Mouse (Mus musculus) intestine, embryonic 14.5 days (tissue): ENCODE results near the gene BC030870. TPM values are rescaled to one million over a fixed set of nuclear protein-coding genes. Genes with fewer than 3 reads are reported as not detected.
A peak's percentile ranks its signal among the peaks of the same experiment; 100 is the strongest.

ENCODE experiments used
- ATAC-seq: fragments of 200-750 bp; cut with Nextera tagmentation; replicated peaks from 2 replicates; pipeline ENCODE4 v1.8.0; 2017; ENCODE audit warnings: low read depth, moderate number of reproducible peaks, moderate TSS enrichment, moderate library complexity; ENCODE audit not compliant: low FRiP score, low TSS enrichment
- DNase-seq: peaks from one replicate; pipeline ENCODE4 v3.0.0-alpha.2; 2018; ENCODE audit warnings: low spot score
- H3K27ac ChIP-seq: fragments of 300-500 bp; sonication (generic); 2 replicates; pipeline ENCODE4 v1.5.1; 2014; ENCODE audit warnings: low read depth, mild to moderate bottlenecking, control low read depth
- H3K27me3 ChIP-seq: fragments of 300-500 bp; sonication (generic); replicated peaks from 2 replicates; pipeline ENCODE4 v1.6.1; 2014; ENCODE audit warnings: low read length, control low read depth; ENCODE audit not compliant: control insufficient read depth, insufficient read depth
- H3K36me3 ChIP-seq: fragments of 300-500 bp; sonication (generic); 2 replicates; pipeline ENCODE4 v1.6.1; 2014; ENCODE audit warnings: low read length, control low read depth; ENCODE audit not compliant: control insufficient read depth, insufficient read depth
- H3K4me1 ChIP-seq: fragments of 300-500 bp; sonication (generic); replicated peaks from 2 replicates; pipeline ENCODE4 v1.6.1; 2014; ENCODE audit warnings: low read length, control low read depth, mixed read lengths; ENCODE audit not compliant: control insufficient read depth, insufficient read depth
- H3K4me2 ChIP-seq: fragments of 300-500 bp; sonication (generic); 2 replicates; pipeline ENCODE4 v1.6.1; 2014; ENCODE audit warnings: low read length
- H3K4me3 ChIP-seq: fragments of 300-500 bp; sonication (generic); 2 replicates; pipeline ENCODE4 v1.5.1; 2014; ENCODE audit warnings: low read depth, low read length, control low read depth, mixed read lengths
- H3K9ac ChIP-seq: fragments of 300-500 bp; sonication (generic); 2 replicates; pipeline ENCODE4 v1.6.1; 2014; ENCODE audit warnings: mild to moderate bottlenecking, low read length
- H3K9me3 ChIP-seq: fragments of 300-500 bp; sonication (generic); 2 replicates; pipeline ENCODE4 v1.6.1; 2016; ENCODE audit warnings: low read length, control low read depth; ENCODE audit not compliant: control insufficient read depth
- WGBS: fragments of 180-500 bp; shearing (Covaris S2); extraction: QIAGEN DNeasy Blood & Tissue Kit; methylation state at CpG from one replicate; pipeline ENCODE4 v1.1.7; 2014; 5-methylcytosine and 5-hydroxymethylcytosine counted together
- polyA plus RNA-seq: library from polyadenylated mRNA; unstranded; fragments of >200 nt; fragmentation: Nextera tagmentation; extraction: Ambion mirVana; gene quantifications from 2 replicates; pipeline ENCODE4 v1.2.1, GENCODE M21; 2014

The BC030870 gene
- polyA plus RNA-seq, 1 experiment from 2014 or later: 14.3 TPM

DNA sequence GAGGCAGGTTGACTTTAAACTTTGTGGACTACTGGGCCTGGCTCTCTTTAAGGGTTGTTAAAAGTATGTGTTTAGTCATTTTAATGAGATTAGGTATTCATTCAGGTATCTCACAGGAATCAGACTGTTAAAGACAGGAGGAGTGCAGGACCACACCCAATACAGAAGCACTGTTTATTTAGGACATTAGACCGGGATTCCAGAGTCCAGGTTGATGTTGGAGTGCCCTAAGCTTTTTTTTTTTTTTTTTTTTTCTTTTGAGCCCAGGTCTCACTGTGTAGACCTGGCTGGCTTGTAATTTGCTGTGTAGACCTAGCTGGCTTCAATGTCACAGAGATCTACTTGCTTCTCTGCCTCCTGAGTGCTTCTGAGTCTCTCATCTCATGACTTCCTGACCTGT lies 3.3 kb downstream of the BC030870 start:
- H3K9ac ChIP-seq: no peak overlapping the region
- DNase-seq (no peak), ATAC-seq (no peak)
- H3K4me1 ChIP-seq: no peaks in the 10 kb centered on the region; the same call in 1 of the 2 replicates
- WGBS: 47% methylated on average over 1 of the region's 1 CpGs
- no peak overlapping the region for H3K4me3 ChIP-seq
- no peaks in the 10 kb centered on the region for H3K36me3 ChIP-seq
- no peaks in the 10 kb centered on the region for H3K9me3 ChIP-seq
- no peak overlapping the region for H3K4me2 ChIP-seq
- no peak overlapping the region for H3K27ac ChIP-seq
- H3K27me3 ChIP-seq: no peaks in the 10 kb centered on the region

DNA sequence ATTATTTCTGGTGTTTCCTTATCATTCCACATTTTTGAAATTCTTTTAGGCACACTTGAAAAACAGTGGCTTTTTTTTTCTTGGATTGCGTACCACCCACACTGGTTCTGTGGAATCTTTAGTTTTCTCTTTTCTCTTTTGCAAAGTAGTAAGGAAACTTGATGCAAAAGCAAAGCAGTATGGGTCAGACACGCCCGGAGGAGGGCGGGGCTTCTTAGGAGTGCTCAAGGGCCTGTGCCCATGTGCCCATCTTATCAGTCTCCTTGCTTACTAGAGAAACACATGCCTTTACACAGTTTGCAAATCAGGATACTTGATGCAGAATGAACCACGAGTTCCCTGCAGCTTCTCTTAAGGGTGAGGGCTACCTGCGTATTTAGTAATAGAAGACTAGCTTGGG lies 17.3 kb downstream of the BC030870 start:
- Histone ChIP-seq H3K36me3 (no peaks in the 10 kb centered on the region), H3K9me3 (no peaks in the 10 kb centered on the region), H3K9ac (no peak overlapping the region), H3K27ac (no peak overlapping the region), H3K4me1 (no peaks in the 10 kb centered on the region), H3K4me3 (no peak overlapping the region), H3K4me2 (no peak overlapping the region), H3K27me3 (no peaks in the 10 kb centered on the region)
- WGBS: 73% methylated on average over 6 of the region's 6 CpGs
- DNase-seq (no peak), ATAC-seq (no peak)

DNA sequence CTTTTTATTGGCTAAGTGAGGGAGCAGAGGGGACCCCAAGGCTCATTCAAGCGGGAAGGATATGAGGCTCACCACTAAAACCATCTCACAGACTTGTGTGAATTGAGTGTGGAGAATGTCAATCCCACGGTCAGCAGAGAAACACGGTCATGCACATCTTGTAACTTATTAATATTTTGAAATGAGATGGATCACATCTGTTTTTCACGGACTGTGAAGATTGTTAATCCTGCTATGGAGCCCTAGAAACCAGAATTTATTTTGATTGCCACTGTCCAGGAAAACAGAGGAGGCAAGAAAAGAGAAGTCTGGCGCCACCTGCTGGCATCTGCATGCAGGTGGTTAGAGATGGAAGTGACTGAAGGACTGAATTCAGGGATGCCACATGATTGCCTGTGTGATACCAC lies 19.1 kb downstream of the BC030870 start:
- no peaks in the 10 kb centered on the region for H3K4me1 ChIP-seq
- DNase-seq: peak; percentile 91
- H3K9me3 ChIP-seq: no peaks in the 10 kb centered on the region
- no peak overlapping the region for H3K4me2 ChIP-seq
- no peak overlapping the region for H3K9ac ChIP-seq
- no peaks in the 10 kb centered on the region for H3K27me3 ChIP-seq
- no peaks in the 10 kb centered on the region for H3K36me3 ChIP-seq
- H3K27ac ChIP-seq: no peak overlapping the region
- WGBS: 37% methylated on average over 5 of the region's 5 CpGs
- H3K4me3 ChIP-seq: no peak overlapping the region
- no peak for ATAC-seq

DNA sequence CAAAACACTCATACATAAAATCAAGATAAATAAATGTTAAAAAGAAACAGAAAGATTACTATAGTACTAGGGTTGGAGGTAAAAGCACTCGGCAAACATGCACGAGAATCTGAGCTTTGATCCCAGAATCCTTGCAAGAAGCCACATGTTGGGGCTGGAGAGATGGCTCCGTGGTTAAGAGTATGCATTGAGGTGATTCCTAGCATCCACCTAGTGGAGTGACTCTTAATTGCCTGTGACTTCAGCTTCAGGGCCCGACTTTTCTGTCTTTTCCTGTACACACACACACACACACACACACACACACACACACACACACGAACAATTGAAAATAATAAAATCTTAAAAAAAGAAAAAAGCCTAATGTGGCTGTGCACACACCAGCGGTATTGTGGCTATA lies 20.4 kb downstream of the BC030870 start:
- Histone ChIP-seq H3K9me3 (no peaks in the 10 kb centered on the region), H3K4me2 (no peak overlapping the region), H3K4me3 (no peak overlapping the region), H3K4me1 (no peaks in the 10 kb centered on the region), H3K27ac (no peak overlapping the region), H3K27me3 (no peaks in the 10 kb centered on the region), H3K36me3 (no peaks in the 10 kb centered on the region), H3K9ac (no peak overlapping the region)
- 69% methylated on average over 6 of the region's 6 CpGs for WGBS
- ATAC-seq: no peak
- no peak for DNase-seq

DNA sequence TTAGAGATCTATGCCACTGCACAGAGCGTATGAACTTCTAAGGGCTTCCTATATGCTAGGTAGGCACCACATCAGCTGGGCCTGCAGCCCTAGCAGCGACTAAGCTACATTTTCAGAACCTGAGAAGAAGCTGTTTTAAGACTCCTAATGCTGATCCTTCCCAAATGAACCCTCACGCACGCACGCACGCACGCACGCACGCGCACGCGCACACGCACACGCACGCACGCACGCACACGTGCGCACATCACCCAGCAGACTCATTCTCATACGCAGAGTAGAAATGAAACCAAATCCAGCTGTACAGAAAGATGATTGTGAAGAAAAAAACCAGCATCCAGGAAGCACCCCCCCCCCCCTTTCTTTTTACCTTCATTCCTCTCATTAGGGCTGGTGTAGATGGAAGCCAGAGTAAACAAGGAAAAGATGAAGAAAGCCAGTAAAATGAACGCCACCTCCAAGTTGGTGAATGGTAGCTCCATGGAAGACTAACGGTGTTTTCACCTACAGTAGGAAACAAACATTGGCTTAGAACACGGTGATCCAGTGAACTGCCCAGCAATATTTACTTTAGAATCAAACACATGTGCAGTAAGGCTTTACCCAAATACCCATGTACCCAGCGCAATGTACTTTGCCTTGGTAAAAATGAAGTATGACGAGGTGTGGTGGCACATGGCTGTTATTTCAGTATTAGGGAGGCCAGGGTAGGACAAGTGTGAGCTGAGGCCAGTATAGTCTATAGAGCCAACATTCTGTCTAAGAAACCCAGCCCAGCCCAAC lies 21.2 kb downstream of the BC030870 start:
- no peak for ATAC-seq
- H3K4me2 ChIP-seq: no peak overlapping the region

DNA sequence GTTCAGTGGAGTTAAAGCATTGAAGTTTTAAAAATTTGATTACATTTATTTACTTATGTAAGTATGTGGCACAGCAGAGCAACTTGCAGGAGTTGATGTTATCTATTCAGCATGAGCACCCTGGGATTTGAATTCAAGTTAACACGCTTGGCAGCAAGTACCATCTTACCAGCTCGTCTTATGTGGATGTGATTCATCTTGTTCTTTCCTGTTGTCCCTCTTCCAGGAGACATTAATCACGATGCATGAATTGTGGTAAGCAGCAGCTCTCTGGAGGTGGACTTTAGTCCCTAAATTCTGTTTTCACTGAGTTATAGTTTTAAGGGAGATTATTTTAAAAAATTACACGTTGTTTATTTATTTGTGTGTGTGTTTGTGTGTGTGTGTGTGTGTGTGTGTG lies 25.3 kb downstream of the BC030870 start:
- Histone ChIP-seq H3K27ac (no peak overlapping the region), H3K9ac (no peak overlapping the region), H3K9me3 (no peaks in the 10 kb centered on the region), H3K27me3 (no peaks in the 10 kb centered on the region), H3K36me3 (no peaks in the 10 kb centered on the region), H3K4me3 (no peak overlapping the region), H3K4me1 (no peaks in the 10 kb centered on the region), H3K4me2 (no peak overlapping the region)
- ATAC-seq: no peak
- 65% methylated on average over 4 of the region's 4 CpGs for WGBS
- DNase-seq: no peak

More for the DNA sequence above, 21.2 kb downstream of the BC030870 start:
- no peaks in the 10 kb centered on the region for H3K4me1 ChIP-seq
- no peaks in the 10 kb centered on the region for H3K9me3 ChIP-seq
- 91% methylated on average over 25 of the region's 25 CpGs for WGBS
- H3K36me3 ChIP-seq: no peaks in the 10 kb centered on the region
- H3K27me3 ChIP-seq: no peaks in the 10 kb centered on the region
- no peak overlapping the region for H3K9ac ChIP-seq
- H3K27ac ChIP-seq: no peak overlapping the region
- H3K4me3 ChIP-seq: no peak overlapping the region
- no peak for DNase-seq

DNA sequence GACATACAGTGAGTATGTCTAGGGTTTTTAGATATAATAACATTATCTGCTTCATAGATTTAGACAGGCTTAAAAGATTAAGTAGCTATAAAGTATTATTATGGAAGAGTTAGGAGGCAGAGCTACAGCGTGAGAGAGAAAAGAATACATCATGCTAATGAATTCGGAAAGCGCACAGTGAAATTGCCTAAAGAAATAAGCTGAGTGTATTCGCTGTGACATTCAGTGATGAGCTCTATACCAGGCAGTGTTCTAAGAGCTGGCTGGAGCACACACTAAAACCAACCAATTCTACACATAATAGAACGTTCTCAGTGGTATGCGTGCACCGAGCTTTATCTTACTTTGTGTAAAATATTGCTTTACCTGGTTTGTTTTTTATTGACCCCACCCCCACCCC lies 25.7 kb downstream of the BC030870 start:
- ATAC-seq (no peak), DNase-seq (no peak)
- Histone ChIP-seq H3K27me3 (no peaks in the 10 kb centered on the region), H3K36me3 (no peaks in the 10 kb centered on the region), H3K9ac (no peak overlapping the region), H3K9me3 (no peaks in the 10 kb centered on the region), H3K4me1 (no peaks in the 10 kb centered on the region), H3K4me2 (no peak overlapping the region), H3K4me3 (no peak overlapping the region), H3K27ac (no peak overlapping the region)
- 86% methylated on average over 7 of the region's 7 CpGs for WGBS

DNA sequence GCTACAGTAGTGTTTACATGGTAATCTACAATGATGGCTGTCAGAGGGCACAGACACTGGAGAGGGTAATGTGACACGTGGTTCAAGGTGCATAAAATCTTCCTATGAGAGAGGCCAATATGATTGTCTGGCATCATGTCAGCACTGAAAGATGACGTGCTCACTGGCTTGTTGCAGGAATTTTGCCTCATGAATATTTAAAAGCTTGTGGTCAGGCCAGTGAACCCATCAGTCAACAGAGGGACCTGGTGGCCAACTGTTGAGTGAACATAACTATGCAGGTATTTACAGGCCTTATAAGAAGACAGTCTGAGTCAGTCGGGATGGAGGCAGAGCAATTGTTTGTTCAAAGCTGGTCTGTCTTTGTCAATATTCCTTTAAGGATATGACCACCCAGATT lies 29.6 kb downstream of the BC030870 start:
- no peak overlapping the region for H3K27ac ChIP-seq
- H3K4me2 ChIP-seq: no peak overlapping the region
- no peaks in the 10 kb centered on the region for H3K27me3 ChIP-seq
- WGBS: 64% methylated on average over 3 of the region's 3 CpGs
- H3K9me3 ChIP-seq: no peaks in the 10 kb centered on the region
- no peaks in the 10 kb centered on the region for H3K36me3 ChIP-seq
- DNase-seq (no peak), ATAC-seq (no peak)
- H3K4me1 ChIP-seq: no peaks in the 10 kb centered on the region
- no peak overlapping the region for H3K9ac ChIP-seq
- no peak overlapping the region for H3K4me3 ChIP-seq

DNA sequence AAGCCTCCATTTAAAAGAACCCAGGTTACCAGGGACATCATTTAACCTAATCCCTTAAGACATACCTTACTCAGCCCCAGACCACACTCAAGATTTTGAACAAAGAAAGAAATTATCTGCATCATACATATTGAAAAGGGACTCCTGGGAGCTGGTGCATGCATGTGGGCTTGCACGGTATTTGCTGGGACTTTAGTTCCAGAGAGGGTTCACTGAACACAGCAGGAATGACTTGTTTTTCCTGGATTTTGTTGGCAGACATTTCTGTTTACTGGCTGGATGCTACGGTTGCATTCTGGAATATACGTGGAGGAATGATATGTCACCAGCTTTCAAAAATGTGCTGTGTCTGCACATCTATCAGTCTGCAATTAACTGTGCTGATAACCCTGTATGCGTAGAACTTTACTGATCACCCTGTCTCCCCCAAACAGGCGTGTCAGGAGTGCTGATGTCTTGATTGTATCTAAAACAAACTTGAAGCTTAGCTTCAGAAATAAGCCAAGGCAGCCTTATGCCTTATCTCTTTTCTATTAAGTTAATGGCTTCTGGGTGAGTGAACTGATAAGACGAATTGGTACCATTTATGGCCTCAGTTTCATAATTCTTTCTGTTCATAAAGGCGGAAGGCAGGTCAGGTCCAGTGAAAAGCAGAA lies 31.5 kb downstream of the BC030870 start:
- Histone ChIP-seq H3K4me3 (no peak overlapping the region), H3K27me3 (no peaks in the 10 kb centered on the region), H3K27ac (no peak overlapping the region), H3K4me2 (no peak overlapping the region), H3K9ac (no peak overlapping the region), H3K36me3 (no peaks in the 10 kb centered on the region), H3K9me3 (no peaks in the 10 kb centered on the region), H3K4me1 (no peaks in the 10 kb centered on the region)
- WGBS: 49% methylated on average over 7 of the region's 7 CpGs
- DNase-seq (no peak), ATAC-seq (no peak)
